Mouse (Mus musculus) liver, embryonic 11.5 days (tissue): ENCODE data around the gene 4930447C04Rik. TPM values are rescaled to one million over a fixed set of nuclear protein-coding genes. Genes with fewer than 3 reads are reported as not detected.
A peak's percentile ranks its signal among the peaks of the same experiment; 100 is the strongest.

Source experiments
- ATAC-seq: fragments of 200-750 bp; cut with Nextera tagmentation; replicated peaks from 2 replicates; pipeline ENCODE4 v1.8.0; 2017; ENCODE audit warnings: moderate number of reproducible peaks, mild to moderate bottlenecking, moderate TSS enrichment, moderate library complexity; ENCODE audit not compliant: low FRiP score
- DNase-seq: peaks from one replicate; pipeline ENCODE4 v3.0.0-alpha.2; 2017; ENCODE audit warnings: low spot score
- H3K27ac ChIP-seq: fragments of 300-500 bp; sonication (generic); 2 replicates; pipeline ENCODE4 v1.5.1; 2014; ENCODE audit warnings: mild to moderate bottlenecking, low read depth, low read length, control low read depth
- H3K27me3 ChIP-seq: fragments of 300-500 bp; sonication (generic); replicated peaks from 2 replicates; pipeline ENCODE4 v1.6.1; 2014; ENCODE audit warnings: low read length, mixed read lengths; ENCODE audit not compliant: control insufficient read depth, insufficient read depth
- H3K36me3 ChIP-seq: fragments of 300-500 bp; sonication (generic); 2 replicates; pipeline ENCODE4 v1.6.1; 2014; ENCODE audit warnings: mild to moderate bottlenecking, low read length, moderate library complexity, mixed read lengths; ENCODE audit not compliant: control insufficient read depth, insufficient read depth
- H3K4me1 ChIP-seq: fragments of 300-500 bp; sonication (generic); replicated peaks from 2 replicates; pipeline ENCODE4 v1.6.1; 2014; ENCODE audit warnings: low read length, mixed read lengths; ENCODE audit not compliant: control insufficient read depth, insufficient read depth
- H3K4me2 ChIP-seq: fragments of 300-500 bp; sonication (generic); 2 replicates; pipeline ENCODE4 v1.6.1; 2014; ENCODE audit warnings: mild to moderate bottlenecking, control low read depth, moderate library complexity
- H3K4me3 ChIP-seq: fragments of 300-500 bp; sonication (generic); 2 replicates; pipeline ENCODE4 v1.5.1; 2014; ENCODE audit warnings: low read depth, low read length, control low read depth
- H3K9ac ChIP-seq: fragments of 300-500 bp; sonication (generic); 2 replicates; pipeline ENCODE4 v1.6.1; 2014; ENCODE audit warnings: low read depth, low read length, control low read depth
- H3K9me3 ChIP-seq: fragments of 300-500 bp; sonication (generic); 2 replicates; pipeline ENCODE4 v1.6.1; 2016; ENCODE audit warnings: low read length, inconsistent platforms, mixed read lengths; ENCODE audit not compliant: control insufficient read depth
- WGBS: fragments of 180-500 bp; shearing (Covaris S2); extraction: QIAGEN DNeasy Blood & Tissue Kit; methylation state at CpG from one replicate; pipeline ENCODE4 v1.1.7; 2014; 5-methylcytosine and 5-hydroxymethylcytosine counted together
- polyA plus RNA-seq: library from polyadenylated mRNA; unstranded; fragments of >200 nt; fragmentation: Nextera tagmentation; extraction: Ambion mirVana; gene quantifications from 2 replicates; pipeline ENCODE4 v1.2.1, GENCODE M21; 2014

Gene 4930447C04Rik
- polyA plus RNA-seq, 1 experiment from 2014 or later = 3.5 TPM

DNA sequence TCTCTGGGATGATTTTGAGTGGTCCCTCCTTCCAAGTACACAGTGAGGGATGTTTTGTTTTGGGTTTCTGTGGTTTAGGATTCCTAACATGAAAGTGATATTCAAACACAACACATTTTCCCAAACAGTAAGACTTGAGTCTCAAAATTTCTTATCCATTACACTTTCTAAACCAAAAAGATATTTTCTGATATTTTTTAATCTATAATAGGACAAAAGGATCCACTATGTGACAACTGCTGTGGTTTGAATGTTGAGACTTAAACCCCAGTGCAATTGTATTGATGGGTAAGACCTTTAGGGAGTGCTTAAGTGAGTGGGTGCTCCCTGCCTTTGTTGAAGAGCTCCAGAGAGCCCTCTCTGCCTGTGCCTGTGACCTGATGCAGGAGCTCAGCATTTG lies 6.2 kb upstream of the 4930447C04Rik start:
- no peak overlapping the region for H3K4me2 ChIP-seq
- ATAC-seq (no peak), DNase-seq (no peak)
- no peaks in the 10 kb centered on the region for H3K9me3 ChIP-seq
- H3K4me1 ChIP-seq = peaks cover 3% of the 10 kb centered on the region; the same call in 1 of the 2 replicates
- no peaks in the 10 kb centered on the region for H3K36me3 ChIP-seq
- H3K27me3 ChIP-seq = peaks cover 71% of the 10 kb centered on the region
- H3K9ac ChIP-seq = no peak overlapping the region
- no peak overlapping the region for H3K4me3 ChIP-seq
- no peak overlapping the region for H3K27ac ChIP-seq

DNA sequence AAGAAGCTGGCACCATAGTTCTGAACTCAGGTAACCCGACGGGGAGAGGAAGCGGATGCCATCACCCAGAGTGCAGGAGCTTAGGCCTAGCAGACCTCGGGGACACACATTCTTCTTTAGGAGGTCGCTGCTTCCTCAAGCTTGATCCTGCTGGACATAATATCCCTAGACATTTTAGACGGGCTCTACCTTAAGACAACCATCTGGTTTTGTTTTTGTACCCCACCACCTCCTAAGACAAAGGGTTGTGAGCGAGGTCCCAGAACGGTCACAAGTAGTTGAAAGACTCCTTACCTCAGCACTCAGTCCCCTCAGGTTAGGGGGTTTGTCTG lies 5.5 kb upstream of the 4930447C04Rik start:
- peaks cover 3% of the 10 kb centered on the region; the same call in 1 of the 2 replicates for H3K4me1 ChIP-seq
- peak overlapping the region; percentile 67 for H3K4me2 ChIP-seq
- no peak overlapping the region for H3K9ac ChIP-seq
- no peaks in the 10 kb centered on the region for H3K36me3 ChIP-seq
- 8% methylated on average over 8 of the region's 8 CpGs for WGBS
- peak overlapping the region; percentile 44; the same call in 1 of the 2 replicates for H3K4me3 ChIP-seq
- H3K9me3 ChIP-seq = no peaks in the 10 kb centered on the region
- ATAC-seq (no peak), DNase-seq (no peak)
- H3K27me3 ChIP-seq = peaks cover 79% of the 10 kb centered on the region
- no peak overlapping the region for H3K27ac ChIP-seq

DNA sequence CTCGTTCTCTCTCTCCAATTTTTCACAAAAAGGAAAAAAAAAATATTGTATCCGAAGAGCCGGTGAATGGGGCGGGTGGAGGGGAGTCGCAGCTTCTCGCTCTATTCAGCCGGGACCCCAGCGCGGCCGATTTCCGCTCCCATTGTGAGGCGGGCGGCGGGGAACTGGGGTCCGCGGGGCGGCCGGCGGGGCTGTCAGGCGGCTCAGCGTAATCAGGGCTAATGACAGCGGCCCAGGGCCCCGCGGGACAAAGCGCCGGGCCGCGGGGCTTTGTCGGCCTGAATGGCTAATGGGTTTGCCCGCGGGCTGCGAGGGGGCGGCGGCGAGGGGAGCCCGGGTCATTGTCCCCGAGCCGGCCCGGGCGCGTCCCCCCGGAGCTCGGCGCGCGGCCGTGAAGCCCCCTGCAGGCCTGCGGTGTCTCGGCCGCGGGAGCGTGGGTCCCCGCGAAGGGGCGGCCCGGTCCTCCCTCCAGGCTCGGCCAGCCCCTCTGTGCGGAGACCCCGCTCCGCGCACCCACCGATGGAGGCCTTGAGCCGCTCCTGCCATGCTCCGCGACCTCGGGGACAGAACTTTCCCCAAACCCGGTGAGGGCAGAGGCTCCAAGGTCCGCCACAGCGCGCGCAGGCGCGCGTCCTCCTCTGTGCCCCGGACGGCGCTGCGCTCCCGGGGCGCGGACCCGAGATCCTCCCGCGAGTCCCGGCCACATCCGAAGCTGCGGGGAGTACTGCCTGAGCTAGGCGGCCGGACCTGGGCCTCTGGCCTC lies 4.9 kb upstream of the 4930447C04Rik start:
- WGBS = under 1% methylated on average over 89 of the region's 89 CpGs
- no peaks in the 10 kb centered on the region for H3K36me3 ChIP-seq
- H3K9ac ChIP-seq = no peak overlapping the region
- H3K27me3 ChIP-seq = peaks cover 85% of the 10 kb centered on the region
- DNase-seq = no peak
- H3K9me3 ChIP-seq = no peaks in the 10 kb centered on the region
- peaks cover 3% of the 10 kb centered on the region; the same call in 1 of the 2 replicates for H3K4me1 ChIP-seq
- H3K4me3 ChIP-seq = peak overlapping the region; percentile 44
- ATAC-seq = peak; percentile 31
- H3K4me2 ChIP-seq = peak overlapping the region; percentile 67
- H3K27ac ChIP-seq = no peak overlapping the region

DNA sequence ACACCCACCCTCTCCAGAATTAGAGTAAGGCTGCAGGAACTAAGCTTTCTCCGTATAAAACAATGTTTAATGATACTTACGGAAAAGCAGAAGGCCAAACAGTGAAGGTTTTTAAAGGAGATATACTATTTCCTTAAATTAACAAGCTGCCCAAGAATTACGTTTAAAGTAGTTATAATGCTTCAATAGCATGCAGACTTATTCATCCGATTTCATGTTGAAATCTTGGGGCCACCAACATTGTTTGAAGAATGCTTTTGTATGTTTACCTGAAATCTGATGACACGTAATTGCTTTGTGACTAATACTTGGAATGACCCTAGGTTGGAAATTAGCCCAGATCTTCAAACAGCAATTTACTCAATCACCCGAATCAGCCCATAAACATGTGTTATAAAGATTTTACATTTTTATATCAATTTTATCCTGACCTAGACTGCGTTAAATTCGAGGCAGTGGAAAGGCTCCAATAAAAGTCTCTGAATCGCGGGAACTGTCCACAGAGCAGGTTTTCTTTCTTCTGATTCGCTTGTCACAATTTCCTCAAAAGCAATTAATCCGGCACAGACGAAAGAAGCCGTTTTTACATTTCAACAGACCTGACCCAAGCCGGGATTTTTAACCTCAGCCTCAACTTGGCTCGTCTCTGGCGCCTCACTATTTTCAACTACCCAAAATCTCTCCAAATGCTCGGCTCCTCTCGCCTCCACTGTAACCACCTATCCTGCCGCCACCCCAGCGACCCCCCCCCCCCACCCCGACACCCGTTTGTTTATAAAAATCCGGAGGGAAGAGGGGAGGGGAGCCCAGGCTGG lies 4.0 kb upstream of the 4930447C04Rik start:
- DNase-seq (no peak), ATAC-seq (no peak)
- H3K27me3 ChIP-seq = peaks cover 89% of the 10 kb centered on the region
- no peaks in the 10 kb centered on the region for H3K36me3 ChIP-seq
- no peaks in the 10 kb centered on the region for H3K9me3 ChIP-seq
- H3K9ac ChIP-seq = no peak overlapping the region
- no peak overlapping the region for H3K27ac ChIP-seq
- peaks cover 3% of the 10 kb centered on the region; the same call in 1 of the 2 replicates for H3K4me1 ChIP-seq
- 3% methylated on average over 24 of the region's 24 CpGs for WGBS
- H3K4me3 ChIP-seq = peak overlapping the region; percentile 44
- H3K4me2 ChIP-seq = peak overlapping the region; percentile 67

DNA sequence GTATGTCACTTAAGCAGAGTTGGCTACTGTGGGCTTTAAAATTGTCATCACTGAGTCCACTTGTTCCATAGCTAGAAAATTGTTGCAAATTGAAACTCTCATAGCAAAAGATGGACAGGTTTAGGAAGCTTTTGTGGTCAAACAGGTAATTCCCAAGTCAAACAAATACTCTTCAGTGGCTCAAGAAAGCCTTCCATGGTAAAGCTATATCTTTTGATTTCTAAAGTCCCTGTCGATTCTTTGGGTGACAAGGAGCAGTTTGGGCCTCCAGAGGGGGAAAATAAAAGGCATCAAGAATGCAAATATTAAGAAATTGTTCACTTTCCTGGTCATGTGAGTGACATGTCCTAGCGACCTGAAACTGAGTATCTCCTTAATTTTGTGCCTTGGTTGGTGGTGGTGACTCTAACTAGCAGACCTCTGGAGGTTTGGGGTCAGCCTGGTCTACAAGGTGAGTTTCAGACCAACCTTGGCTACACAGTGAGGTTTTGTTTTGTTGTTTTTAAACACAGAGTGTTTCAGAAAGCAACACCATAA lies 3.1 kb upstream of the 4930447C04Rik start:
- peaks cover 93% of the 10 kb centered on the region for H3K27me3 ChIP-seq
- DNase-seq = no peak
- no peaks in the 10 kb centered on the region for H3K36me3 ChIP-seq
- ATAC-seq = no peak
- no peak overlapping the region for H3K27ac ChIP-seq
- no peak overlapping the region for H3K9ac ChIP-seq
- H3K4me2 ChIP-seq = no peak overlapping the region
- H3K4me1 ChIP-seq = peaks cover 3% of the 10 kb centered on the region; the same call in 1 of the 2 replicates
- no peak overlapping the region for H3K4me3 ChIP-seq
- no peaks in the 10 kb centered on the region for H3K9me3 ChIP-seq
- 9% methylated on average over 2 of the region's 2 CpGs for WGBS

DNA sequence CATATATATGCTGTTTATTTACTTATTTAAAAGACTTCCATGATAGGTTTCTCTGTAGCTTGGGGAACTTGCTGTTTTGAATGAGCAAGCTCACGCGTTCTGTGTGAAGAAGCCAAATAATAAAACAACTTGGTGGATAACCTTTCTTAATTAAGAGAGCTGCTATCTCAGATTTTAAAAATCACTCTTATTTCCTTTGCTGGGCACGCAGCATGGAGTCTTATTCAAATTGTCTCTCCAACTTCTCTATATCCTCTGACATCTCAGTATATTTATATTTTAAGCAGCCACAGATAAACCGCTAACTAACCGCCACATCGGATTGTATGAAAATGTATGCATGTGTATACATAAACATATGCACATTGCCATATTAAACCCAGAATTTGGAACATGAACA lies 1.6 kb upstream of the 4930447C04Rik start:
- Histone ChIP-seq H3K4me1 (peaks cover 3% of the 10 kb centered on the region; the same call in 1 of the 2 replicates), H3K36me3 (no peaks in the 10 kb centered on the region), H3K4me3 (no peak overlapping the region), H3K9ac (no peak overlapping the region), H3K9me3 (no peaks in the 10 kb centered on the region), H3K4me2 (no peak overlapping the region), H3K27ac (no peak overlapping the region), H3K27me3 (peaks cover 100% of the 10 kb centered on the region)
- no peak for DNase-seq
- 32% methylated on average over 6 of the region's 6 CpGs for WGBS
- ATAC-seq = no peak

DNA sequence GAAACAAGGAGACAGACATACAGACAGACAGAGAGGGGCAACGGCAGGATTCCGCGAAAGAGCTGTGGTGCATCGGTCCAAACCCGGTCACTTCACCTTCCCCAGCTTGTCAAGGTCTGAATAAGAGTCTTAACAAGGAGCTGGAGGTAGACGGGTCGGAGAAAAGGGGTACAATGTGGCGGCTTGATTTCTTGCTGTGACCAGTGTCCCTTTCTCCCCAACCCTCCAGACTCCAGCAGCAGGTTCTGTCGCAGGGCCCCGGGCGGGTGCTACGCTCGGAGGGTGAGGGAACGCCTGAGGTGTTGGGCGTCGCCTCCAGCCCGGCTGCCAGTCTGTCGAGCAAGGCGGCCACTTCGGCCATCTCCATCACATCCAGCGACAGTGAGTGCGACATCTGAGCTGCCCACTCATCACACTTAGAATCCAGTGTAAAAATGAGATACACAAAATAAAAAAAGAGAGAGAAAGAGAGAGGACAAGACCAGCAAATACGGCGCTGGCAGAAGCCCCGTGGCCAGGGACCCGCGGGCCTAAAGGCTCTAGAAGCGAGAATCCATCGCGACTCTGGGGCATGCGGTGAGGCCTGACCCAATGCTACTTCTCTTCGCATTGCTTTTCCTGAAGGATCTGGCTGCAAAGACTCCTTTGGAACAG lies 951 bp upstream of the 4930447C04Rik start:
- Histone ChIP-seq H3K4me2 (no peak overlapping the region), H3K36me3 (no peaks in the 10 kb centered on the region), H3K9me3 (no peaks in the 10 kb centered on the region), H3K27me3 (peaks cover 99% of the 10 kb centered on the region), H3K4me3 (no peak overlapping the region), H3K27ac (no peak overlapping the region), H3K4me1 (peaks cover 3% of the 10 kb centered on the region; the same call in 1 of the 2 replicates), H3K9ac (no peak overlapping the region)
- DNase-seq = no peak
- no peak for ATAC-seq
- WGBS = 2% methylated on average over 32 of the region's 32 CpGs

DNA sequence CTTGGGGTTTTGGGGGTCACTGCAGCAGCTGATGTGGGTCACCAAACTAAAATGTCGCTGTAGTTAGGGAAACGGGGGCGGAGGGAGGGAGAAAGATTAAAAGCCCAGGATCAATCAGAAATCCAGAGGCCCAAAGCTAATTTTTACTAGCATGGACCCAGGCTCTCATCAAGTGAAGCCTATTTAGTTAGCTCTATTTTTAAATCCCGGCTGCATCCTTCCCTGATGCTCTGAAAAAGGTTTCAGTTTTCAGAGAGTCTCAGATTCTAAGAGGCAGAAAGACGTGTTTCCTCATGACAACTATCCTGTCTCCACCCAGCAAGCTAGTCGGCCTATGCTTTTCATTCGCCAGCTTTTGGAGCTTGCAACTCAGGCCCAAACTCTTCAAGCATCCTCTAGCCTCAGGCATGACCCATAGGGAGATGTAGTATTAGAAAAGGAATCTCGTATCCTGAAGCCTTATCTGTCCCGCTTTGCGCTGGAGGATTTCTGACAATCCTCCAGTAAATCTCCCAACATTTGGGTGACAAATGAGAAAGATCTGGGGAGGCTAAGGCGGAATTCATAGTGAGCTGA lies 336 bp upstream of the 4930447C04Rik start:
- Histone ChIP-seq H3K27me3 (peaks cover 97% of the 10 kb centered on the region), H3K9ac (no peak overlapping the region), H3K4me1 (peaks cover 3% of the 10 kb centered on the region; the same call in 1 of the 2 replicates), H3K27ac (no peak overlapping the region), H3K9me3 (no peaks in the 10 kb centered on the region), H3K36me3 (no peaks in the 10 kb centered on the region), H3K4me3 (no peak overlapping the region), H3K4me2 (no peak overlapping the region)
- no peak for ATAC-seq
- DNase-seq = no peak
- WGBS = 5% methylated on average over 11 of the region's 11 CpGs
